8 mouse cellular contexts compared by ENCODE assay signal in the genomic region with DNA sequence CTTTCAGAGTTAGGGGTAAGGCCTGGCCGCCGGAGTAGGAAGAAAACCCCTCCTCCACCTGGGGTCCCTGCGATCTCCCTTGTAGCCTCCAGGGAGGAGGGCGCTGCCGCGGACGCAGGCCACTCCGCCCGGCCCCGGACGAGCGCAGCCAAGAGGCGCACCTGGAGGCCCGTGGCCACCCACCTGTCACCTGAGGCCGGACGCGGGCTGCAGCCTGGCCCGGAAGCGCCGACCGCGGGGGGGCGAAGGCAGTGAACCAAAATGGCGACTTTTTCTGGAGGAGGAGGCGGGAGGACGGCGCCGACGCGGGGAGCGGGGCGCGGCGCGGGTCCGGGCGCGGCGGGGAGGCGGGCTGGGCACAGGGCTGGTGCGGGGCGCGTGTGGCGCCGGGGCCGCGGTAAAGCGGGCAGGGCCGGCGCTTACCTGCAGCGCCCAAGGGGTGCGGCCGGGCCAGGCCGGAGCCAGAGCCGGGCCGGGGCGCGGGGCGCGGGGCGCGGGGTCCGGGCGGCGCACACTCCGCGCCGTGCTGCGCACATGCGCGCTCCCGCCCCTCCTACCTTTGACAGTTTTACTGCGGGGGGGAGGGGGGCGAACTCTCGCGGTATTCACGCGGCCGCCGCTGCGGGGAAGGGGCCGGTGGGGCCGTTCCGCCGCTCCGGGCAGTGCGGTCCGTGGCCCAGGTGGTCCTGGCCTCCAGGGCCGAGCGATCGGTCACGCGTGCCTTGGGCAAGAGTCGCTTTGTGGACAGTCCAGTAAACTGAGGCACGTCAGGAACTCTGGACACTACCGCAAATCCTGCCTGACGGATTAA. TPM values are rescaled to one million over a fixed set of nuclear protein-coding genes. Genes with fewer than 3 reads are reported as not detected.
A peak's percentile ranks its signal among the peaks of the same experiment; 100 is the strongest.
DNase-seq lines count a peak whose midpoint lies in the region; ATAC-seq and TF ChIP-seq lines count a peak whose summit lies in the region.

TSS of gene Zfp512b (minus strand) at position 573 of the 811 bp plus-strand sequence.

- H3K27ac ChIP-seq in hindbrain, embryonic 14.5 days = peak within 1 kb of the TSS; percentile 90
- H3K27ac ChIP-seq in left cerebral cortex, adult 2 months = peak within 1 kb of the TSS; percentile 97

- peak; percentile 83 for DNase-seq in R1 (ENCODE audit: low read depth, low spot score)
- DNase-seq in cerebellum, adult 9-11 months = peak; percentile 87
- peak; percentile 56 for DNase-seq in gastrocnemius, adult 18-20 months (ENCODE audit: low spot score)
- peak; percentile 78 for DNase-seq in hindbrain, embryonic 14.5 days (ENCODE audit: low spot score)
- peak; percentile 65 to 66 for DNase-seq in left cerebral cortex, adult 2 months (ENCODE audit: extremely low spot score in 1 of 2, low spot score in 2 of 2)
- DNase-seq in lung, postnatal 4 days = peak; percentile 78 to 83
- DNase-seq in right cerebral cortex, postnatal 10 days (ENCODE audit: low spot score in 2 of 2) = peak; percentile 82 to 85

- peaks cover 50% of the 10 kb centered on the region for H3K36me3 ChIP-seq in hindbrain, embryonic 14.5 days (replicated peaks; ENCODE audit: control insufficient read depth, insufficient read depth)

- ATAC-seq in hindbrain, embryonic 14.5 days (ENCODE audit: low FRiP score) = peak; percentile 88
- ATAC-seq in monocyte, adult 5-6 weeks (replicated peaks; ENCODE audit: insufficient number of reproducible peaks, low FRiP score, low TSS enrichment, poor library complexity, severe bottlenecking) = no peak

- TF ChIP-seq CTCF in left cerebral cortex, adult 2 months (IDR thresholded peaks at IDR 0.05) = no peak; the same call in 1 of the 2 replicates

- H3K4me3 ChIP-seq in hindbrain, embryonic 14.5 days (replicated peaks; ENCODE audit: low read length) = peak within 1 kb of the TSS; percentile 96
- peak within 1 kb of the TSS; percentile 98 for H3K4me3 ChIP-seq in left cerebral cortex, adult 2 months

- WGBS in hindbrain, embryonic 14.5 days = under 1% methylated on average over 65 of the region's 97 CpGs

- H3K9me3 ChIP-seq in hindbrain, embryonic 14.5 days (ENCODE audit: control insufficient read depth, low read length) = no peaks in the 10 kb centered on the region

- no peaks in the 10 kb centered on the region for H3K27me3 ChIP-seq in hindbrain, embryonic 14.5 days (ENCODE audit: control insufficient read depth, insufficient read depth, low read length)

- intact Hi-C loops in left cerebral cortex, adult 2 months (cut with DNase I) = loop anchor here (2.0 kb wide), 1 partner anchor 72 kb away; the partner anchor contains the start of gene Dnajc5

- H3K4me1 ChIP-seq in hindbrain, embryonic 14.5 days (replicated peaks; ENCODE audit: control insufficient read depth, insufficient read depth, low read length) = peaks cover 14% of the 10 kb centered on the region

- peak within 1 kb of the TSS; percentile 97 for H3K9ac ChIP-seq in hindbrain, embryonic 14.5 days

- peak within 1 kb of the TSS; percentile 73 for H3K4me2 ChIP-seq in hindbrain, embryonic 14.5 days (replicated peaks)

RNA-seq across cellular contexts. Expression of gene Zfp512b, which starts in this region (rescaled TPM):
- total RNA-seq in gastrocnemius, adult 18-20 months (2021) = 10 to 100 TPM; 13.5 to 18.0 TPM
- 68.3 and 86.2 TPM in 2 replicates for polyA plus RNA-seq in hindbrain, embryonic 14.5 days (2014; fragmentation: Nextera tagmentation; extraction: Ambion mirVana)
- total RNA-seq in left cerebral cortex, adult 2 months (2021) = 10 to 100 TPM; 83.1 to 93.8 TPM
- 6.6 to 20.6 TPM (median 10.2 TPM) in 3 replicates for total RNA-seq in monocyte, adult 5-6 weeks (2017)
